Mouse (Mus musculus): ENCODE data around the gene Prmt9. TPM values are rescaled to one million over a fixed set of nuclear protein-coding genes. Genes with fewer than 3 reads are reported as not detected.

The Prmt9 gene
- polyA plus RNA-seq (2015; fragmentation: Nextera tagmentation; extraction: Ambion mirVana) = 10.8 and 11.6 TPM in 2 replicates

DNA sequence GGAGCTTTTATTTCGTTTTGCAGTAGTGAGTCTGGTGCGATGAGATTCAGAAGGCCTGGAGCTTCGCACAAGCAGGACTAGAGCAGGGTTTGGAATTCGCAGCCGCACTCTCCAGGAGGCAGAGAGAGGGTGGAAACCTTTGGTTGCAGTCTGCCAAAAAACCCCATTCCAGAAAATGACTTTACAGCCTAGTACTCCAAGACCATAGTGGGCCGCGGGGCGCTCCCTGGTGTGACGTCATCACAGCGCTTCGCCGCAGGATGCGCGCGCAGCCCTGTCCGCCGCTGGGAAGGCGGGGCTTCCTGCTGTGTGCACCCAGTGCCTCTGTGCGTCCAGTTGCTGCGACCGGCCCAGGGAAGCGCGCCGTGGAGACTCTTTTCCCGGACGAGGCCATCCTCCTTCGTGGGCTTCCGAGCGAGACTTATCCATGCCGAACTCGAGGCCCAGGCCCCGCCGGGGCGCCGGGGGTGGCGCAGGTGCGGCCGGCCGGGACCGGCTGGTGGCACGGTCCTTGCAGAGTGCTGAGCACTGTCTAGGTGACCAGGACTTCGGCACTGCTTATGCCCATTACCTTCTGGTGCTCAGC is at the start of gene Prmt9:
Prmt9 (plus strand) TSS at position 277 of the 586 bp plus-strand sequence.
- H3K4me2 ChIP-seq (replicated peaks; ENCODE audit: low read depth, low read length) = peak within 1 kb of the TSS; percentile 59
- peak within 1 kb of the TSS; percentile 63 for H3K4me3 ChIP-seq (ENCODE audit: low read depth, low read length)
- H3K4me1 ChIP-seq (ENCODE audit: insufficient read depth, low read depth, low read length) = no peaks in the 10 kb centered on the region
- no peak for TF ChIP-seq EP300 (IDR thresholded peaks at IDR 0.05)
- TF ChIP-seq CTCF (IDR thresholded peaks at IDR 0.05) = no peak
- ATAC-seq (peak; percentile 97), DNase-seq (ENCODE audit: low spot score) (peak; percentile 96)
- H3K27ac ChIP-seq (ENCODE audit: low read length) = peak within 1 kb of the TSS; percentile 87
- WGBS = 4% methylated on average over 42 of the region's 42 CpGs
- 0 out of 2 replicates have a peak, but pooled peaks cover 3% of the 10 kb centered on the region for H3K36me3 ChIP-seq (ENCODE audit: insufficient read depth, low read length)
- no peaks in the 10 kb centered on the region; the same call in 1 of the 2 replicates for H3K9me3 ChIP-seq (ENCODE audit: low read length)
- H3K9ac ChIP-seq (replicated peaks; ENCODE audit: low read depth) = peak within 1 kb of the TSS; percentile 70
- H3K27me3 ChIP-seq (replicated peaks; ENCODE audit: insufficient read depth, low read length) = no peaks in the 10 kb centered on the region

DNA sequence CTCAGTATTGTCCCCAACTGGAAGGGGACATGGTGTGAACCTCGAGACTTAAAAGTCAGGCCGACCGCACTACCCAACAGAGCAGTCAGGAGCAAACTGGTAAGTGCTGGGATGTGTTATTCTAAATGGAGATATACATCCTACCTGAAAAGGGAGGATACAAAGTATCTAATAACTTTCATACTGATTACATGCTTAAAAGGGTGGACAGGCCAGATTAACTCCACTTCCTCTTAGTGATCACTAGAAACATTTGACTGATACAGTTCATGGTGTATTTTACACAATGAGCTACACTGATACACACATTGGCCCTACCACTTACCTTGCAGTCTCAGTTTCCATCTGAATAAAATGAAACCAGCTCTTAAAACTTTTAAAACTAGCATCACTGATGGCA is 48.9 kb upstream of the Prmt9 start:
- no peak for TF ChIP-seq CTCF (IDR thresholded peaks at IDR 0.05)
- TF ChIP-seq EP300 (IDR thresholded peaks at IDR 0.05) = no peak
- 97% methylated on average over 3 of the region's 3 CpGs for WGBS
- Histone ChIP-seq H3K4me3 (ENCODE audit: low read depth, low read length) (no peak overlapping the region), H3K27ac (ENCODE audit: low read length) (no peak overlapping the region), H3K9ac (replicated peaks; ENCODE audit: low read depth) (no peak overlapping the region), H3K4me1 (ENCODE audit: insufficient read depth, low read depth, low read length) (no peaks in the 10 kb centered on the region), H3K4me2 (replicated peaks; ENCODE audit: low read depth, low read length) (no peak overlapping the region), H3K27me3 (replicated peaks; ENCODE audit: insufficient read depth, low read length) (no peaks in the 10 kb centered on the region), H3K9me3 (ENCODE audit: low read length) (no peaks in the 10 kb centered on the region), H3K36me3 (ENCODE audit: insufficient read depth, low read length) (no peaks in the 10 kb centered on the region)
- ATAC-seq = no peak
- DNase-seq (ENCODE audit: low spot score) = no peak

DNA sequence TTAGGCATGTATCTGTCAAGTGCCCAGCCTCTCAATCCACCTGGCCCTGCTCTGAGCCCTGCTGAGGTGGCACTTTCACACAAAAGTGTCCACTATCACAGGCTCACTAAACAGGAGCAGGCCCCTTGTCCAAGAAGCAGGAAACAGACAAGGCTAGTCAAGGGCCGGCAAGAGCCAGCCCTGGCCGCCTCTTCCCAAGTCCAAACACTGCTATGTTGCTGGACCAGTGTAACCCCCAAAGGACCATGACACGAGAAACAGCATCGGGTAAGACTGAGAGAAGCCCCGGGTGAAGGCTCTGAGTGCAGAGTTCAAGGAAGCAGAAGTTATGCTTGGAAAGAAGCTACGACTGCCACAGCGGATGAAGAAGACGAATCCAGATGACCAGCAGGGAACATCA is 48.1 kb upstream of the Prmt9 start:
- WGBS = 73% methylated on average over 8 of the region's 8 CpGs
- Histone ChIP-seq H3K4me3 (ENCODE audit: low read depth, low read length) (no peak overlapping the region), H3K27ac (ENCODE audit: low read length) (no peak overlapping the region), H3K36me3 (ENCODE audit: insufficient read depth, low read length) (no peaks in the 10 kb centered on the region), H3K4me2 (replicated peaks; ENCODE audit: low read depth, low read length) (no peak overlapping the region), H3K9me3 (ENCODE audit: low read length) (no peaks in the 10 kb centered on the region), H3K4me1 (ENCODE audit: insufficient read depth, low read depth, low read length) (no peaks in the 10 kb centered on the region), H3K9ac (replicated peaks; ENCODE audit: low read depth) (no peak overlapping the region), H3K27me3 (replicated peaks; ENCODE audit: insufficient read depth, low read length) (no peaks in the 10 kb centered on the region)
- ATAC-seq (no peak), DNase-seq (ENCODE audit: low spot score) (no peak)
- TF ChIP-seq EP300 (IDR thresholded peaks at IDR 0.05) (no peak), CTCF (IDR thresholded peaks at IDR 0.05) (no peak)

DNA sequence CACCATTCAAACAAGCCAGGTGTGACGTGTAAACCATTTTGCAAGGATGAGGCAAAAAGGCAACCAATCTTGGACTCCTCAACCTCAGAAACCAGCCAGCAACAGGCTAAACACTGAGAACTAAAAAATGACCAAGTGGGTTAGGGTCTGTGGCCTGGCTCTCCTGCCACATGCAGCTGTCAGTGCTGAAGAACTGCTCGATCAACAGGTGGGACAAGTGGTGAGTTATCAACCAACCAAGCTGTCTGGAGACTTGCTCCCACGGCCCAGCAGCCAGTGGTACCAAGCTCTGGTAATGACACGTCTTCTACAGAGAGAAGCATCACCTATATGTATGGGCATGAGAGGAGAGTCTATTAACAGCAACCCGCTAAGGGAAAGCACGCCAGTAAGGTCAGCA is 46.6 kb upstream of the Prmt9 start:
- H3K27ac ChIP-seq (ENCODE audit: low read length) = no peak overlapping the region
- no peak for ATAC-seq
- H3K4me2 ChIP-seq (replicated peaks; ENCODE audit: low read depth, low read length) = no peak overlapping the region
- H3K4me1 ChIP-seq (ENCODE audit: insufficient read depth, low read depth, low read length) = no peaks in the 10 kb centered on the region
- TF ChIP-seq EP300 (IDR thresholded peaks at IDR 0.05) = no peak
- DNase-seq (ENCODE audit: low spot score) = no peak
- no peak overlapping the region for H3K9ac ChIP-seq (replicated peaks; ENCODE audit: low read depth)
- no peak overlapping the region for H3K4me3 ChIP-seq (ENCODE audit: low read depth, low read length)
- no peaks in the 10 kb centered on the region for H3K27me3 ChIP-seq (replicated peaks; ENCODE audit: insufficient read depth, low read length)
- 92% methylated on average over 6 of the region's 6 CpGs for WGBS
- no peaks in the 10 kb centered on the region for H3K9me3 ChIP-seq (ENCODE audit: low read length)
- no peaks in the 10 kb centered on the region for H3K36me3 ChIP-seq (ENCODE audit: insufficient read depth, low read length)

DNA sequence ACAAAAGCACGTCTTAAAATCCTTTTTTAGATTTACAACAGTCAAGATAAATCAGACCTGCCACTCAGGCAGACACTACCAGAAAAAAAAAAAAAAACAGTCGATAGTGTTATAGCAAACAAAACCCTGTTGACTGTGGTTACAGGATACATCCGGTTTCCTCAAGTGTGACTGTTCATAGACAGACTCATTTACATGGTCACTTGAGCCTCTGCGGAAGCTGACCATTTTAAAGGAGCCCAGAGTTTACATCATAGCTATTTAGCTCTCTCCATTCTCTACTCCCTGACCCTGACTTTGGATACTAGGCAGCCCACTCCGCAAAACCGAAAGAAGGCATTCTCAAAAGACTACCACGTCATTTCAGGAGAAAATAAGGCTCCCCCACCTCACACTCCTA is 42.7 kb upstream of the Prmt9 start:
- no peak overlapping the region for H3K4me3 ChIP-seq (ENCODE audit: low read depth, low read length)
- H3K9me3 ChIP-seq (ENCODE audit: low read length) = no peaks in the 10 kb centered on the region
- no peak overlapping the region for H3K4me2 ChIP-seq (replicated peaks; ENCODE audit: low read depth, low read length)
- H3K36me3 ChIP-seq (ENCODE audit: insufficient read depth, low read length) = no peaks in the 10 kb centered on the region
- H3K27ac ChIP-seq (ENCODE audit: low read length) = no peak overlapping the region
- TF ChIP-seq CTCF (IDR thresholded peaks at IDR 0.05) (no peak), EP300 (IDR thresholded peaks at IDR 0.05) (no peak)
- no peaks in the 10 kb centered on the region for H3K27me3 ChIP-seq (replicated peaks; ENCODE audit: insufficient read depth, low read length)
- peak; percentile 37 for DNase-seq (ENCODE audit: low spot score)
- ATAC-seq = peak; percentile 43
- no peak overlapping the region for H3K9ac ChIP-seq (replicated peaks; ENCODE audit: low read depth)
- 57% methylated on average over 7 of the region's 7 CpGs for WGBS
- no peaks in the 10 kb centered on the region for H3K4me1 ChIP-seq (ENCODE audit: insufficient read depth, low read depth, low read length)

DNA sequence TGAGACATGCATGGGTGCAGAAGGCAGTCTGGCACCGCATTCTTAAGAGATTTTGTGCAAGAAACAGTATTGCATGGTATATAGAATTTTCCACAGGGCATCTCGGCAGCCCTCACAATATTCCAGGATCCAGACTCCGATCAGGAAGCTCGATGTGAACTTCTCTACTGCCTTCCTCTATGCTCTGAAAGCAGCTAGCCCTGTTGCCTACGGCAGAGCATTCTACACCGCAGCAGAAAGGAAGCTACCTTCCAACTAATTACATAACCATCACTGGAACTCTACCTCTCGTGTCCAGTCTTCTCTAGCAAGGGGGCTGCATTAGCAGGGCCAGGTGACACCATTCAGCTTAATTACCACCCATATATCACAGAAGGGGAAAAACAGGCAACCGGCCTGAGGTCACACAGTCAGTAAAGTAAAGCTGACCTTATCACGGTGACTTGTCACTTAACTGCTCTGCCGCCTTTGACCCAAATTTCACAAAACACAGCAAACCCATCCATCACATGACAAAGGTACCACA is 41.6 kb upstream of the Prmt9 start:
- H3K4me2 ChIP-seq (replicated peaks; ENCODE audit: low read depth, low read length) = no peak overlapping the region
- no peak overlapping the region for H3K9ac ChIP-seq (replicated peaks; ENCODE audit: low read depth)
- TF ChIP-seq CTCF (IDR thresholded peaks at IDR 0.05) = no peak
- TF ChIP-seq EP300 (IDR thresholded peaks at IDR 0.05) = no peak
- 79% methylated on average over 10 of the region's 10 CpGs for WGBS
- no peak for DNase-seq (ENCODE audit: low spot score)
- no peaks in the 10 kb centered on the region for H3K27me3 ChIP-seq (replicated peaks; ENCODE audit: insufficient read depth, low read length)
- H3K4me1 ChIP-seq (ENCODE audit: insufficient read depth, low read depth, low read length) = no peaks in the 10 kb centered on the region
- no peak for ATAC-seq
- H3K4me3 ChIP-seq (ENCODE audit: low read depth, low read length) = no peak overlapping the region
- no peaks in the 10 kb centered on the region for H3K36me3 ChIP-seq (ENCODE audit: insufficient read depth, low read length)
- H3K9me3 ChIP-seq (ENCODE audit: low read length) = no peaks in the 10 kb centered on the region
- H3K27ac ChIP-seq (ENCODE audit: low read length) = no peak overlapping the region
